ENCODE assay signal across 25 mouse cellular contexts in the genomic region with DNA sequence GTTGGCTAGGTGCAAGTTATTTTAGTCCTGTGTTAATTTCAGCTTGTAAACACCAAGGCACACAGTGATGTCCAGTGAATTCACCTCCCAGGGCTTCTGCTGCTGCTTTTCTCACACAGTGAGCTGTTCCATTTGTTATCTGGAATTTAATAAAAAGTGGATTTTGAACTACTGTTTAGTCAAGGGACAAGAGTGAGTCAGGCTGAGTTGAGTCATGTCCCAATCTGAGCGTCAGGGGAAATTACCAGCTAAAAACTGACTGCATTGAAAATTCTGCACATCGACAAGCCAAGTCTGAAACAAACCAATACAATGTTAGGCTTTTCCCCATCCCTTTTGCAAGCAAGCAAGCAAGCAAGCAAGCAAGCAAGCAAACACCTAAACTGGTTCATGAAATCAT. TPM values are rescaled to one million over a fixed set of nuclear protein-coding genes. Genes with fewer than 3 reads are reported as not detected.
A peak's percentile ranks its signal among the peaks of the same experiment; 100 is the strongest.
DNase-seq lines count a peak whose midpoint lies in the region; ATAC-seq and TF ChIP-seq lines count a peak whose summit lies in the region.
"Had no signal": no experiment of that assay in that cellular context is flagged by ENCODE, and none has a peak within 500 bp of the region (broad histone marks: within the 10 kb centered on the region; RNA-seq: fewer than 3 reads in every experiment).

No protein-coding gene starts in this region.

- H3K4me2 ChIP-seq in kidney, embryonic 16.5 days (replicated peaks; ENCODE audit: low read depth, low read length) = no peak overlapping the region
- no peak overlapping the region for H3K4me2 ChIP-seq in hindbrain, embryonic 14.5 days (replicated peaks)
- H3K4me2 ChIP-seq: embryonic facial prominence, embryonic 13.5 days; forebrain, embryonic 15.5 days; hindbrain, embryonic 15.5 days; intestine, embryonic 15.5 days; limb, embryonic 12.5 days; liver, embryonic 12.5 days had no signal

- DNase-seq in adrenal gland, adult (ENCODE audit: inconsistent age in 2 of 2, low spot score in 1 of 2) = peak; percentile 55 to 82
- DNase-seq in adrenal gland, adult 18-20 months (ENCODE audit: low spot score in 2 of 2) = no peak
- DNase-seq in heart, adult 8-10 months (ENCODE audit: low spot score) = peak; percentile 1
- no peak for DNase-seq in heart, postnatal 25 days (ENCODE audit: low spot score)
- DNase-seq in adrenal gland, postnatal 36 days = peak; percentile 40 to 58
- DNase-seq in hindbrain, embryonic 14.5 days (ENCODE audit: low spot score) = no peak
- DNase-seq: cerebellum, adult 11 months; cerebellum, postnatal 14 days; kidney, adult 9 months; kidney, postnatal 36 days; layer of hippocampus, adult 9-11 months; lung, adult 2 months; thymus, postnatal 36 days had no signal

- no peak overlapping the region for H3ac ChIP-seq in C2C12 (ENCODE audit: control insufficient read depth, insufficient read length, low read depth)

- no peak overlapping the region for H3K27ac ChIP-seq in kidney, embryonic 16.5 days (ENCODE audit: low read length)
- H3K27ac ChIP-seq in hindbrain, embryonic 14.5 days = no peak overlapping the region
- H3K27ac ChIP-seq: embryonic facial prominence, embryonic 13.5 days; forebrain, embryonic 15.5 days; hindbrain, embryonic 15.5 days; intestine, embryonic 15.5 days; limb, embryonic 12.5 days; liver, embryonic 12.5 days had no signal

- H3K4me1 ChIP-seq in kidney, embryonic 16.5 days (ENCODE audit: insufficient read depth, low read length) = no peaks in the 10 kb centered on the region
- no peaks in the 10 kb centered on the region for H3K4me1 ChIP-seq in hindbrain, embryonic 14.5 days (replicated peaks; ENCODE audit: control insufficient read depth, insufficient read depth, low read length)
- H3K4me1 ChIP-seq: embryonic facial prominence, embryonic 13.5 days; forebrain, embryonic 15.5 days; hindbrain, embryonic 15.5 days; intestine, embryonic 15.5 days; limb, embryonic 12.5 days; liver, embryonic 12.5 days; megakaryocyte, embryonic 14.5 days had no signal

- intact Hi-C loops in heart, postnatal 25 days (cut with DNase I) = no loop called here

- H3K79me3 ChIP-seq in C2C12 (ENCODE audit: low read depth) = no peaks in the 10 kb centered on the region

- no peaks in the 10 kb centered on the region for H3K9me3 ChIP-seq in kidney, embryonic 16.5 days (ENCODE audit: low read length)
- H3K9me3 ChIP-seq in hindbrain, embryonic 14.5 days (ENCODE audit: control insufficient read depth, low read length) = no peaks in the 10 kb centered on the region
- H3K9me3 ChIP-seq: embryonic facial prominence, embryonic 13.5 days; forebrain, embryonic 15.5 days; hindbrain, embryonic 15.5 days; intestine, embryonic 15.5 days; limb, embryonic 12.5 days; liver, embryonic 12.5 days; megakaryocyte, embryonic 14.5 days had no signal

- TF ChIP-seq CTCF in C2C12 (IDR thresholded peaks at IDR 0.05; ENCODE audit: control insufficient read depth, insufficient read depth, insufficient read length) = no peak

- H3K27me3 ChIP-seq in C2C12 (ENCODE audit: control insufficient read depth, insufficient read depth, insufficient read length) = peaks cover 3% of the 10 kb centered on the region
- H3K27me3 ChIP-seq in kidney, embryonic 16.5 days (ENCODE audit: insufficient read depth, low read length) = no peaks in the 10 kb centered on the region
- no peaks in the 10 kb centered on the region for H3K27me3 ChIP-seq in hindbrain, embryonic 14.5 days (ENCODE audit: control insufficient read depth, insufficient read depth, low read length)
- H3K27me3 ChIP-seq: forebrain, embryonic 15.5 days; hindbrain, embryonic 15.5 days; intestine, embryonic 15.5 days; limb, embryonic 12.5 days; liver, embryonic 12.5 days had no signal

- no peak overlapping the region for H3K9ac ChIP-seq in kidney, embryonic 16.5 days (replicated peaks; ENCODE audit: low read length)
- H3K9ac ChIP-seq in hindbrain, embryonic 14.5 days = no peak overlapping the region
- H3K9ac ChIP-seq: embryonic facial prominence, embryonic 13.5 days; forebrain, embryonic 15.5 days; hindbrain, embryonic 15.5 days; intestine, embryonic 15.5 days; limb, embryonic 12.5 days; liver, embryonic 12.5 days had no signal

- no peaks in the 10 kb centered on the region for H3K79me2 ChIP-seq in C2C12 (ENCODE audit: control insufficient read depth, insufficient read depth)

- ATAC-seq in kidney, embryonic 16.5 days (ENCODE audit: low FRiP score, low TSS enrichment) = no peak
- ATAC-seq in hindbrain, embryonic 14.5 days (ENCODE audit: low FRiP score) = no peak
- ATAC-seq: forebrain, embryonic 15.5 days; intestine, embryonic 15.5 days; liver, embryonic 12.5 days; midbrain, embryonic 16.5 days had no signal

- 89% methylated on average over 2 of the region's 2 CpGs for WGBS in kidney, embryonic 16.5 days
- 84% methylated on average over 2 of the region's 2 CpGs for WGBS in hindbrain, embryonic 14.5 days

- no peaks in the 10 kb centered on the region for H3K36me3 ChIP-seq in C2C12 (ENCODE audit: control insufficient read depth, insufficient read depth)
- no peaks in the 10 kb centered on the region for H3K36me3 ChIP-seq in kidney, embryonic 16.5 days (ENCODE audit: insufficient read depth, low read length)
- no peaks in the 10 kb centered on the region for H3K36me3 ChIP-seq in hindbrain, embryonic 14.5 days (replicated peaks; ENCODE audit: control insufficient read depth, insufficient read depth)
- H3K36me3 ChIP-seq: embryonic facial prominence, embryonic 13.5 days; forebrain, embryonic 15.5 days; hindbrain, embryonic 15.5 days; intestine, embryonic 15.5 days; limb, embryonic 12.5 days; liver, embryonic 12.5 days had no signal

- no peak overlapping the region for H3K4me3 ChIP-seq in C2C12 (ENCODE audit: insufficient read depth, poor library complexity, severe bottlenecking)
- H3K4me3 ChIP-seq in kidney, embryonic 16.5 days (ENCODE audit: low read length) = no peak overlapping the region
- H3K4me3 ChIP-seq in hindbrain, embryonic 14.5 days (replicated peaks; ENCODE audit: low read length) = no peak overlapping the region
- H3K4me3 ChIP-seq: embryonic facial prominence, embryonic 13.5 days; forebrain, embryonic 15.5 days; hindbrain, embryonic 15.5 days; intestine, embryonic 15.5 days; limb, embryonic 12.5 days; liver, embryonic 12.5 days; megakaryocyte, embryonic 14.5 days had no signal

TF ChIP-seq in C2C12, 6 proteins besides CTCF, POLR2A, EP300 and RAD21:
- TF ChIP-seq FOSL1 (IDR thresholded peaks at IDR 0.05; ENCODE audit: insufficient read depth, low read length, poor library complexity, severe bottlenecking) (peak; percentile 8), MYOD1 (IDR thresholded peaks at IDR 0.05; ENCODE audit: control insufficient read depth, insufficient read length, low read depth) (no peak)

RNA-seq across cellular contexts. Expression of gene Trank1, which starts 13.3 kb away (rescaled TPM):
- total RNA-seq in adrenal gland, adult 18-20 months (2021) = 100 to 1,000 TPM in 1 of 2 experiments, 10 to 100 TPM in 1; 47.6 to 122 TPM
- under 1 TPM in 1 of 4 experiments, not detected in 3; 0.16 TPM for total RNA-seq in heart, adult 8-10 months (2022)
- total RNA-seq in heart, postnatal 25 days (2021) = not detected
- not detected for polyA plus RNA-seq in C2C12 (2012; fragmentation: generic; extraction: Trizol)
- 100 to 1,000 TPM in 1 of 2 experiments, 10 to 100 TPM in 1; 47.0 to 175 TPM for total RNA-seq in adrenal gland, postnatal 36 days (2021)
- 0.37 and 0.66 TPM in 2 replicates for polyA plus RNA-seq in kidney, embryonic 16.5 days (2015; fragmentation: Nextera tagmentation; extraction: Ambion mirVana)
- polyA plus RNA-seq in hindbrain, embryonic 14.5 days (2014; fragmentation: Nextera tagmentation; extraction: Ambion mirVana) = 12.6 and 15.6 TPM in 2 replicates
- total RNA-seq: neutrophil, adult 5-6 weeks had no signal
- polyA plus RNA-seq: heart, postnatal 0 days; liver, embryonic 12.5 days had no signal

RNA-seq across cellular contexts. Expression of gene Epm2aip1, which starts 53.2 kb away (rescaled TPM):
- total RNA-seq in adrenal gland, adult 18-20 months (2021) = 10 to 100 TPM; 31.2 to 37.8 TPM
- 10 to 100 TPM; 24.1 to 25.4 (median 24.9) TPM for total RNA-seq in heart, adult 8-10 months (2022)
- 10 to 100 TPM; 19.4 to 23.9 TPM for total RNA-seq in heart, postnatal 25 days (2021)
- polyA plus RNA-seq in C2C12 (2012; fragmentation: generic; extraction: Trizol) = 3.0 TPM
- total RNA-seq in adrenal gland, postnatal 36 days (2021) = 10 to 100 TPM; 43.5 to 48.6 TPM
- polyA plus RNA-seq in kidney, embryonic 16.5 days (2015; fragmentation: Nextera tagmentation; extraction: Ambion mirVana) = 26.5 and 29.1 TPM in 2 replicates
- 81.3 and 98.0 TPM in 2 replicates for polyA plus RNA-seq in hindbrain, embryonic 14.5 days (2014; fragmentation: Nextera tagmentation; extraction: Ambion mirVana)

RNA-seq across cellular contexts. Expression of gene Mlh1, which starts 53.3 kb away (rescaled TPM):
- 10 to 100 TPM; 11.0 to 11.1 TPM for total RNA-seq in adrenal gland, adult 18-20 months (2021)
- total RNA-seq in heart, adult 8-10 months (2022) = 1 to 10 TPM; 5.1 to 9.6 (median 7.6) TPM
- total RNA-seq in heart, postnatal 25 days (2021) = 1 to 10 TPM; 7.1 TPM
- polyA plus RNA-seq in C2C12 (2012; fragmentation: generic; extraction: Trizol) = 11.7 TPM
- total RNA-seq in adrenal gland, postnatal 36 days (2021) = 10 to 100 TPM; 14.0 to 15.3 TPM
- 43.8 and 46.0 TPM in 2 replicates for polyA plus RNA-seq in kidney, embryonic 16.5 days (2015; fragmentation: Nextera tagmentation; extraction: Ambion mirVana)
- 27.0 and 27.4 TPM in 2 replicates for polyA plus RNA-seq in hindbrain, embryonic 14.5 days (2014; fragmentation: Nextera tagmentation; extraction: Ambion mirVana)

Comparison
In these comparisons a context has a peak if more than half of its experiments do, and no peak if none do; other contexts are left out.
1. DNase-seq: peak in adrenal gland, adult (2 of 2), heart, adult 8-10 months (single experiment) and adrenal gland, postnatal 36 days (2 of 2); none in adrenal gland, adult 18-20 months (0 of 2), heart, postnatal 25 days (single experiment) and hindbrain, embryonic 14.5 days (single experiment).
2. RNA of gene Trank1, which starts 13.3 kb away (total RNA-seq): 47.0 to 175 TPM in adrenal gland, postnatal 36 days and 47.6 to 122 TPM in adrenal gland, adult 18-20 months; 0.16 TPM in heart, adult 8-10 months and not detected in heart, postnatal 25 days; every median in the first group is over 10 times any median in the second.